Mouse (Mus musculus) testis, adult 2 months (tissue): ENCODE results near the gene Scyl3.

ENCODE experiments used
- CTCF ChIP-seq: fragments of 200-500 bp; IDR thresholded peaks from 2 replicates; pipeline ENCODE4 v1.5.1; 2012; ENCODE audit warnings: low read depth, mild to moderate bottlenecking, inconsistent platforms, low read length, moderate library complexity; ENCODE audit not compliant: control insufficient read depth, insufficient read depth, insufficient replicate concordance
- POLR2A ChIP-seq: fragments of 200-500 bp; IDR thresholded peaks from 2 replicates; pipeline ENCODE4 v1.6.1; 2012; ENCODE audit warnings: low read depth, mild to moderate bottlenecking, inconsistent platforms, low read length, moderate library complexity; ENCODE audit not compliant: control insufficient read depth

GRCm38 (mm10) chr1:163917349-163918160 lies 11.3 kb upstream of the Scyl3 start:
- no peak for TF ChIP-seq POLR2A
- no peak for TF ChIP-seq CTCF
